Mouse (Mus musculus) megakaryocyte, embryonic 14.5 days (primary cell): Measurements from ENCODE around the gene 4933414I15Rik.

Source experiments
- FLI1 ChIP-seq: IDR thresholded peaks from 2 replicates; pipeline ENCODE4 v1.6.1; 2012; ENCODE audit warnings: low read length, inconsistent platforms, mixed read lengths
- GATA1 ChIP-seq: IDR thresholded peaks from 3 replicates; pipeline ENCODE4 v1.6.1; 2012; ENCODE audit warnings: mixed read lengths, low read length, inconsistent platforms, borderline replicate concordance

- TF ChIP-seq GATA1 (no peak), FLI1 (no peak)
Measured at GRCm38 (mm10) chr11:50953665-50954064, 10.1 kb upstream of the 4933414I15Rik start, which contains the start of gene Prop1.
